Mouse (Mus musculus) right cerebral cortex, adult 2 months (tissue): ENCODE data around the gene Zfp969.
"Not testable (repeated sequence)": the region's sequence is repeated elsewhere in the genome, so short reads cannot be mapped to it uniquely, and the experiment has no call there.

Source experiments
- DNase-seq, 2 experiments: peaks; one replicate each; pipeline ENCODE4 v3.0.0; 2021 to 2022; ENCODE audit warnings: low spot score in 2 of 2

Zfp969 gene

GRCm38 (mm10) chr2:175703546-175703945 is at the start of gene Zfp969:
Gene Zfp969 (minus strand): TSS chr2:175703646.
- not testable (repeated sequence) for DNase-seq

- DNase-seq = not testable (repeated sequence)
Observed at GRCm38 (mm10) chr2:175741237-175741636, 37.8 kb upstream of the Zfp969 start, which contains the start of gene Gm2007. Gene Gm2007 (plus strand): TSS chr2:175741537.

- not testable (repeated sequence) for DNase-seq
Observed at GRCm38 (mm10) chr2:175643678-175644077, 59.8 kb downstream of the Zfp969 start, which contains the start of gene Gm11007. Gene Gm11007 (plus strand): TSS chr2:175643978.
